Mouse (Mus musculus) embryonic stem cell, embryonic (primary cell): Measurements from ENCODE around the gene Usp50.

ENCODE experiments used
- CTCF ChIA-PET, 4 experiments: fragments of 300-600 bp in 2 of 4; fragments of 350-600 bp in 2 of 4; sonication (Branson Sonifier 250); formaldehyde crosslinking; loops; one replicate each; lab custom pipeline; 2022; ENCODE audit warnings: inconsistent platforms in 2 of 4; lab: Charles Lee
- POLR2A ChIA-PET, 4 experiments: fragments of 300-600 bp in 2 of 4; fragments of 350-600 bp in 2 of 4; sonication (Branson Sonifier 250); formaldehyde crosslinking; loops; one replicate each; lab custom pipeline; 2022; ENCODE audit warnings: antibody characterized with exemption in 4 of 4, inconsistent platforms in 1 of 4; lab: Charles Lee

Gene Usp50

GRCm38 (mm10) chr2:126783370-126783769 is at the start of gene Usp50:
Gene Usp50 (minus strand): TSS chr2:126783470.
- POLR2A ChIA-PET = interaction anchor here (0.6 to 1.3 kb wide), 5 partner anchors 8 to 298 kb away, joined by 3 to 7 read pairs (median 4); partner anchors contain the start of genes Blvra (in 1 of the 4) and Trpm7 (in 1 of the 4)

DNA sequence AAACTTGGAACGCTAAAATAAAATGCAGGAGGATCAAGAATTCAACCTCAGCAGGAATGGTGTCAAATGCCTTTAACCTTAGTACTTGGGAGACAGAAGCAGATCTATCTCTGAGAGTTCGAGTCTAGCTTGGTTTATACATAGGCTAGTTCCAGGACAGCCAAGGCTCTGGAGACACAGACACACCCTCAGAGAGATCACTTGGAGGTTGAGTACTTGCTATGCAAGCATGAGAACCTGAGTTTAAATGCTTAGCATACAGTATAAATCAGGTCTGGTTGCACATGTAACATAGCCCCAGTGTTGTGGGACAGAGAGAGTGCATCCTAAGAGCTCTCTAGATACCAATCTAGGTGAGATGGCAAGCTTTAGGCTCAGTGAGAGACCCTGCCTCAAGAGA is 34.1 kb upstream of the Usp50 start:
- CTCF ChIA-PET = interaction anchor here in 1 of 4 experiments (0.6 kb wide), 1 partner anchor 385 kb away, joined by 3 read pairs; no protein-coding TSS in a partner anchor

More at GRCm38 (mm10) chr2:126783370-126783769, at the start of gene Usp50:
- CTCF ChIA-PET = interaction anchor here in 3 of 4 experiments (0.5 to 1.7 kb wide), 6 partner anchors 13 to 349 kb away, joined by 3 to 16 read pairs (median 4); partner anchors contain the start of gene Ap4e1 (in 1 of the 3)

GRCm38 (mm10) chr2:126816644-126817347 is 33.5 kb upstream of the Usp50 start:
- CTCF ChIA-PET = no interaction called here
- POLR2A ChIA-PET = interaction anchor here in 1 of 4 experiments (0.7 kb wide), 1 partner anchor 985 kb away, joined by 3 read pairs; no protein-coding TSS in a partner anchor

More for the DNA sequence above, 34.1 kb upstream of the Usp50 start:
- POLR2A ChIA-PET = interaction anchor here in 1 of 4 experiments (0.7 kb wide), 1 partner anchor 985 kb away, joined by 3 read pairs; no protein-coding TSS in a partner anchor

GRCm38 (mm10) chr2:126815822-126816221 is 32.6 kb upstream of the Usp50 start:
- ChIA-PET CTCF (no interaction called here), POLR2A (interaction anchor here in 1 of 4 experiments (1.2 to 1.5 kb wide), 2 partner anchors 22 to 40 kb away, joined by 3 read pairs; no protein-coding TSS in a partner anchor)

- CTCF ChIA-PET = no interaction called here
- POLR2A ChIA-PET = no interaction called here
These were observed 18.7 kb upstream of the Usp50 start for GRCm38 (mm10) chr2:126801980-126802379.

- CTCF ChIA-PET = interaction anchor here in 1 of 4 experiments (0.6 kb wide), 1 partner anchor 44 kb away, joined by 3 read pairs; no protein-coding TSS in a partner anchor
These were observed 15.2 kb upstream of the Usp50 start for GRCm38 (mm10) chr2:126798455-126798854.

DNA sequence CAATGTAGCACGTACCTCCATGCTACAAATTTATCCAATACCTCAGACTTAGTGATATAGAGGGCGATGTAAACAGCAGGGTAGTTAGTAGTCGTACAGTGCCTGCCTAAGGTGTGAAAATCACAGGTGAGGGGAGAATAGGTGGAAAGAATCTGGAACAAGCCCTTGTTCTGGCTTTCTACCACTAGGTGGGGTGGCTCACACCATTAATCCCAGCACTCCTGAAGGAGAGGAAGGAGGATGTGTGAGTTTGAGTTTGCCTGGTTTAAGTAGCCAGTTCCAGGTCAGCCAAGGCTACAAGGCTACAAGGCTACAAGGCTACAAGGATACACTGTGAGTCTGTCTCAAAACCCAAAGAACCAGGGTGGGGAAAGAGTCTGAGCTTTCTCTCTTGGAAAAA is 12.4 kb upstream of the Usp50 start:
- ChIA-PET POLR2A (interaction anchor here in 2 of 4 experiments (0.7 to 2.6 kb wide), 8 partner anchors 9 to 80 kb away, joined by 3 to 7 read pairs (median 4); partner anchors contain the start of gene Trpm7 (in 1 of the 2)), CTCF (interaction anchor here in 3 of 4 experiments (0.7 to 1.4 kb wide), 5 partner anchors 9 to 201 kb away, joined by 3 to 4 read pairs (median 3); no protein-coding TSS in a partner anchor)

More at GRCm38 (mm10) chr2:126798455-126798854, 15.2 kb upstream of the Usp50 start:
- POLR2A ChIA-PET = interaction anchor here in 1 of 4 experiments (1.0 to 1.1 kb wide), 2 partner anchors 15 to 42 kb away, joined by 3 read pairs; no protein-coding TSS in a partner anchor

DNA sequence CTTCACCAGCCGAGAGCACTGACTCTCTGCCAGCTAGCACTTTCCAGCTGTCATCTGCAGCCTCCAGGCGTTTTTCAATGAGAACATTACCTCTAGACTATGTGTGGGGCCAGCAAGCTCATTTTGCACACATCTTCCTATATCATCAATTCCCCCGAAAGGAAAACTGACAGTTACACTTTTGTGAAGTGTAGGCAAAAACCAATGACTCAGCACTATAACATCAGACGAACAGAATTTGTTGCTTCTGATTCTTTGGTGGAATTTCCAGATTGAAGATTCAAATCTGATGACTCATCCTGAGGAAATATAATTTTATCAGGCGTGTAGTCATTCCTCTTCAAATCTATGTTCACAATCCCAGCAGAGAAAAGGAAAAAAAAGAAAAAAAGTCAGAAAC is 9.3 kb upstream of the Usp50 start:
- ChIA-PET CTCF (no interaction called here), POLR2A (interaction anchor here in 1 of 4 experiments (1.6 kb wide), 2 partner anchors 18 to 117 kb away, joined by 4 read pairs; no protein-coding TSS in a partner anchor)

- POLR2A ChIA-PET = interaction anchor here in 1 of 4 experiments (1.0 kb wide), 1 partner anchor 88 kb away, joined by 3 read pairs; no protein-coding TSS in a partner anchor
These were observed 4.6 kb upstream of the Usp50 start for GRCm38 (mm10) chr2:126787721-126788342.

GRCm38 (mm10) chr2:126782433-126782832 is 837 bp downstream of the Usp50 start:
- POLR2A ChIA-PET = interaction anchor here in 2 of 4 experiments (0.8 to 1.3 kb wide), 6 partner anchors 9 to 186 kb away, joined by 3 to 5 read pairs (median 4); partner anchors contain the start of gene Trpm7 (in 2 of the 2)
- CTCF ChIA-PET = interaction anchor here (0.5 to 1.7 kb wide), 14 partner anchors 9 to 658 kb away, joined by 3 to 7 read pairs (median 4); partner anchors contain the start of genes Ap4e1 (in 1 of the 4) and Usp8 (in 1 of the 4)

More at GRCm38 (mm10) chr2:126787721-126788342, 4.6 kb upstream of the Usp50 start:
- CTCF ChIA-PET = no interaction called here

DNA sequence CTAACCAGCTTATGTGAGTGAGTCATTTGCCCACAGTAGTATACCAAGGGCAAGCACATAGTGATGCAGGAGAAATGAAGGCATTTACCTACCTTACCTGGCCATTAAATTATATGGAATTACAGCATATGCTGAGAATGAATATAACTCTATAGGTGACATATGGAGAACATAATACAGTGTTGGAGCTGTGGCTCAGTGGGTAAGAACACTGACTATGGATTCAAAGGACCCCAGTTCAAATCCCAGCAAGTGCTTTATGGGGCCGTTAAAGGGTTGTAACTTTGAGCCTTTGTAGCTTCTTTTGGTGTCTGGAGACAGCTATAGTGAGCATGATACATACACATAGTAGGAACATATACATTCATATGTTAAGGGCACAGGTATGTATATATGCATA is 1.8 kb downstream of the Usp50 start:
- ChIA-PET POLR2A (interaction anchor here in 2 of 4 experiments (0.9 to 1.3 kb wide), 4 partner anchors 13 to 225 kb away, joined by 3 to 4 read pairs (median 4); partner anchors contain the start of gene Trpm7 (in 1 of the 2)), CTCF (interaction anchor here (0.7 to 1.5 kb wide), 5 partner anchors 14 to 272 kb away, joined by 3 to 6 read pairs (median 4); no protein-coding TSS in a partner anchor)

DNA sequence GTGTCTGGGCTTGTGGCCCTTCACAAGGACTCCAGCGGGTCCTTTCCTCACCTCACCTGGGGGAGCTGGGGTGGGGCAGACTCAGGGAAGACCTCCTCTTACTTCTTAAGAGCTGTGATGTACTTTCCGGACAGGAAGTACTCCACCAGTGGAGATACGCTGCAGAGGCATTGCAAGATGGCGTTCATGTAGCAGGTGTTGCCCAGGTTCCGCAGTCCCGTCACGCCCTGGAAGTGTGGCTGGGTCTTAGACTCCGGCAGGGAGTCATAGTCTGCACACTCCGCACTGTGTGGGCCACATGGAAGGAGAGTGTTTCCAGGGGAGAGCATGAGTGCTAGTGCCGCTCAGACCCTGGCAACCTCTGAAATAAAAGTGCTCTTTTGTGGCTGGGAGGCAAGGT is 3.0 kb downstream of the Usp50 start:
- ChIA-PET CTCF (interaction anchor here in 1 of 4 experiments (1.5 kb wide), 1 partner anchor 186 kb away, joined by 3 read pairs; no protein-coding TSS in a partner anchor), POLR2A (interaction anchor here (0.6 to 1.6 kb wide), 12 partner anchors 10 to 1656 kb away, joined by 3 to 5 read pairs (median 3); partner anchors contain the start of genes Gabpb1 (in 1 of the 4) and Usp8 (in 1 of the 4))

GRCm38 (mm10) chr2:126778806-126779205 is 4.5 kb downstream of the Usp50 start:
- POLR2A ChIA-PET = interaction anchor here in 2 of 4 experiments (1.3 to 1.6 kb wide), 4 partner anchors 10 to 103 kb away, joined by 3 to 5 read pairs (median 4); partner anchors contain the start of genes Gabpb1 (in 1 of the 2) and Usp8 (in 1 of the 2)
- CTCF ChIA-PET = interaction anchor here in 1 of 4 experiments (0.7 kb wide), 1 partner anchor 46 kb away, joined by 3 read pairs; no protein-coding TSS in a partner anchor

DNA sequence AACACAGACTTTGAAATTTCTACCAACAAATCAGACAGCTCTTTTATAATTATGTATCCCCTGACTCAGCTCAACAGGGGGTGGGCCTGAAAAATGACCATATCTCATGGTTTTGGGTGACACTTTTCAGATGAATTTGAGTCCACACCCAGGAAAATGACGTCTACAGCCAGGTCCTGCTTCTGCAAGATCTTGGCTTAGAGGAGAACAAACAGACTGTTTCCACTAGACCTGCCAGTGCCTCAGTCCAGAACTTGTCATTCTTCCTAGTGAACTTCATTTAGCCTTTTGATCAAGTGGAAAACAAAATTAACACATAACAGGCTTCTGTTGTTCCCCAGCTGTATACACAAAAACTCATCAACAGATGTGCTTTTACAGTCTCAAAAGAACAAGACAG is 6.9 kb downstream of the Usp50 start:
- ChIA-PET POLR2A (interaction anchor here in 3 of 4 experiments (0.6 to 2.2 kb wide), 7 partner anchors 10 to 294 kb away, joined by 3 to 6 read pairs (median 4); partner anchors contain the start of genes Trpm7 (in 2 of the 3) and Blvra (in 1 of the 3)), CTCF (interaction anchor here in 2 of 4 experiments (0.6 to 1.4 kb wide), 2 partner anchors 9 to 58 kb away, joined by 3 read pairs; no protein-coding TSS in a partner anchor)

- ChIA-PET CTCF (interaction anchor here in 1 of 4 experiments (1.4 kb wide), 1 partner anchor 9 kb away, joined by 3 read pairs; no protein-coding TSS in a partner anchor), POLR2A (interaction anchor here in 2 of 4 experiments (1.0 to 2.2 kb wide), 5 partner anchors 10 to 104 kb away, joined by 3 to 6 read pairs (median 4); partner anchors contain the start of gene Trpm7 (in 2 of the 2))
These were observed 7.3 kb downstream of the Usp50 start for GRCm38 (mm10) chr2:126775951-126776350.

DNA sequence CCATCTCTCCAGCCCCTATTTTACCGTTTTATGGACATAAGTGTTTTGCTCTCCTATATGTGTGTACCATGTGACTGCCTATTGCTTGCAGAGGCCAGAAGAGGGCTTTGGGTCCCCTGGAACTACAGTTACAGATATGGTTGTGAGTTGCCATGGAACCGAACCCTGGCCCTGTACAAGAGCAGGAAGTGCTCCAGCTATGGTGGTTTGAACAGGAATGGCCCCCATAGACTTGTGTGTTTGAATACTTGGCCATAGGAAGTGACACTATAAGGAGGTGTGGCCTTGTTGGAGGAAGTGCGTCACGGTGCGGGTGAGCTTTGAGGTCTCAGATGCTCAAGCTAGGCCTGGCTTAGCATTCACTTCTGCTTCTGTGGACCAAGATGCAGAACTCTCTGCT is 11.1 kb downstream of the Usp50 start:
- ChIA-PET CTCF (interaction anchor here in 1 of 4 experiments (1.5 kb wide), 1 partner anchor 225 kb away, joined by 4 read pairs; no protein-coding TSS in a partner anchor), POLR2A (interaction anchor here in 1 of 4 experiments (2.4 kb wide), 1 partner anchor 104 kb away, joined by 5 read pairs; the partner anchor contains the start of gene Trpm7)
